ENCODE assay signal across 18 mouse cellular contexts in the genomic region with DNA sequence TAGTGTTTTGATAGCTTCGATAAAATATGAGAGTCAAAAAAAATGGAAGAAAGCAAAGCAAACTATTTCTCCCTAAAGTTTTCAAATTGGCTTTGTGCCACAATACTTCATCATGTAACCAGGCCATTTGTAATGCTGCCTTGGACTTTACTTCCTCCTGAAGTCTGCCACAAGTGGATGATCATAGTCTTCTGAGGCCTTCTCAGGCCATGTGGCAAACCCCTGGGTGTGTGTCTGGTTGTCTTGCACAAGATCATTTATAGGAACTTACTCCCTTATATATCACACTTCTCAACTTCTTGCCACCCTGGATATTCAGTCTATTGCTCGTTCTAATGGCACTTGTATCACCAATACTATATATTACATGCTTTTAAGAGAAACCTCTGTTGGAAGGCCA.
"Had no signal": no experiment of that assay in that cellular context is flagged by ENCODE, and none has a peak within 500 bp of the region (broad histone marks: within the 10 kb centered on the region; RNA-seq: fewer than 3 reads in every experiment).

No protein-coding gene starts in this region.

- H3K9ac ChIP-seq: kidney, embryonic 15.5 days; liver, embryonic 13.5 days; lung, embryonic 14.5 days; midbrain, embryonic 12.5 days; midbrain, embryonic 15.5 days; neural tube, embryonic 13.5 days had no signal

- H3K4me1 ChIP-seq: kidney, embryonic 15.5 days; liver, embryonic 13.5 days; midbrain, embryonic 12.5 days; midbrain, embryonic 15.5 days; neural tube, embryonic 13.5 days had no signal

- ATAC-seq: lung, postnatal 0 days; midbrain, embryonic 15.5 days had no signal

- H3K4me3 ChIP-seq: kidney, embryonic 15.5 days; left cerebral cortex, adult 2 months; liver, embryonic 13.5 days; midbrain, embryonic 12.5 days; midbrain, embryonic 15.5 days; myocyte; neural tube, embryonic 13.5 days had no signal

- H3K36me3 ChIP-seq: kidney, embryonic 15.5 days; liver, embryonic 13.5 days; midbrain, embryonic 12.5 days; midbrain, embryonic 15.5 days; neural tube, embryonic 13.5 days had no signal

- H3K27ac ChIP-seq: kidney, embryonic 15.5 days; left cerebral cortex, adult 2 months; liver, embryonic 13.5 days; midbrain, embryonic 12.5 days; midbrain, embryonic 15.5 days; neural tube, embryonic 13.5 days; stomach, postnatal 0 days had no signal

- DNase-seq: kidney, adult 11 months; kidney, adult 8-10 months; kidney, postnatal 10 days; kidney, postnatal 36 days; layer of hippocampus, postnatal 36 days; liver, embryonic 13.5 days; lung, embryonic 14.5 days; thymus, adult 2 months; thymus, postnatal 14 days; thymus, postnatal 4 days had no signal

- H3K4me2 ChIP-seq: kidney, embryonic 15.5 days; liver, embryonic 13.5 days; lung, embryonic 14.5 days; midbrain, embryonic 12.5 days; midbrain, embryonic 15.5 days; neural tube, embryonic 13.5 days had no signal

- H3K9me3 ChIP-seq: kidney, embryonic 15.5 days; liver, embryonic 13.5 days; midbrain, embryonic 12.5 days; midbrain, embryonic 15.5 days; neural tube, embryonic 13.5 days had no signal

- H3K27me3 ChIP-seq: liver, embryonic 13.5 days; midbrain, embryonic 12.5 days; midbrain, embryonic 15.5 days; neural tube, embryonic 13.5 days had no signal
